Mouse (Mus musculus) midbrain, postnatal 0 days (tissue): ENCODE data around the gene Ttc41. TPM values are rescaled to one million over a fixed set of nuclear protein-coding genes. Genes with fewer than 3 reads are reported as not detected.

Source experiments
- ATAC-seq: fragments of 200-750 bp; cut with Nextera tagmentation; 2 replicates; pipeline ENCODE4 v1.8.0; 2017; ENCODE audit warnings: moderate number of reproducible peaks, mild to moderate bottlenecking, moderate TSS enrichment, moderate library complexity; ENCODE audit not compliant: low FRiP score
- DNase-seq: peaks from one replicate; pipeline ENCODE4 v3.0.0-alpha.2; 2015; ENCODE audit warnings: low spot score
- H3K27ac ChIP-seq: fragments of 300-500 bp; sonication (generic); 2 replicates; pipeline ENCODE4 v1.5.1; 2014; ENCODE audit warnings: low read depth, mild to moderate bottlenecking, low read length, mixed read lengths
- H3K27me3 ChIP-seq: fragments of 300-500 bp; sonication (generic); 2 replicates; pipeline ENCODE4 v1.6.1; 2014; ENCODE audit warnings: low read length, control low read depth, mixed read lengths; ENCODE audit not compliant: insufficient read depth
- H3K36me3 ChIP-seq: fragments of 300-500 bp; sonication (generic); 2 replicates; pipeline ENCODE4 v1.6.1; 2014; ENCODE audit warnings: low read length, control low read depth, mixed read lengths; ENCODE audit not compliant: insufficient read depth
- H3K4me1 ChIP-seq: fragments of 300-500 bp; sonication (generic); 2 replicates; pipeline ENCODE4 v1.6.1; 2014; ENCODE audit warnings: mild to moderate bottlenecking, control low read depth, antibody characterized with exemption, low read length, mixed read lengths; ENCODE audit not compliant: insufficient read depth
- H3K4me2 ChIP-seq: fragments of 300-500 bp; sonication (generic); 2 replicates; pipeline ENCODE4 v1.6.1; 2014; ENCODE audit warnings: low read depth, mild to moderate bottlenecking, low read length, mixed read lengths; ENCODE audit not compliant: poor library complexity, severe bottlenecking
- H3K4me3 ChIP-seq: fragments of 300-500 bp; sonication (generic); 2 replicates; pipeline ENCODE4 v1.5.1; 2014; ENCODE audit warnings: low read depth, mild to moderate bottlenecking, low read length, moderate library complexity
- H3K9ac ChIP-seq: fragments of 300-500 bp; sonication (generic); replicated peaks from 2 replicates; pipeline ENCODE4 v1.6.1; 2014; ENCODE audit warnings: mild to moderate bottlenecking, low read length, moderate library complexity, mixed read lengths; ENCODE audit not compliant: poor library complexity, severe bottlenecking
- H3K9me3 ChIP-seq: fragments of 300-500 bp; sonication (generic); 2 replicates; pipeline ENCODE4 v1.6.1; 2016; ENCODE audit warnings: low read length, control low read depth
- CTCF ChIP-seq: IDR thresholded peaks from 2 replicates; pipeline ENCODE4 v1.5.1; 2016; ENCODE audit warnings: antibody characterized with exemption, mild to moderate bottlenecking
- WGBS: fragments of 180-500 bp; shearing (Covaris S2); extraction: QIAGEN DNeasy Blood & Tissue Kit; methylation state at CpG from one replicate; pipeline ENCODE4 v1.1.7; 2014; 5-methylcytosine and 5-hydroxymethylcytosine counted together
- polyA plus RNA-seq: library from polyadenylated mRNA; unstranded; fragments of >200 nt; fragmentation: Nextera tagmentation; extraction: Ambion mirVana; gene quantifications from 2 replicates; pipeline ENCODE4 v1.2.1, GENCODE M21; 2015
- total RNA-seq: library from RNA; depleted of rRNA; stranded (reverse); fragments of >200 nt; gene quantifications from 2 replicates; pipeline ENCODE4 v1.2.3, GENCODE M21; 2014

The Ttc41 gene
- total and polyA plus RNA-seq, 2 experiments from 2014 or later = 1.6 to 1.8 TPM

DNA sequence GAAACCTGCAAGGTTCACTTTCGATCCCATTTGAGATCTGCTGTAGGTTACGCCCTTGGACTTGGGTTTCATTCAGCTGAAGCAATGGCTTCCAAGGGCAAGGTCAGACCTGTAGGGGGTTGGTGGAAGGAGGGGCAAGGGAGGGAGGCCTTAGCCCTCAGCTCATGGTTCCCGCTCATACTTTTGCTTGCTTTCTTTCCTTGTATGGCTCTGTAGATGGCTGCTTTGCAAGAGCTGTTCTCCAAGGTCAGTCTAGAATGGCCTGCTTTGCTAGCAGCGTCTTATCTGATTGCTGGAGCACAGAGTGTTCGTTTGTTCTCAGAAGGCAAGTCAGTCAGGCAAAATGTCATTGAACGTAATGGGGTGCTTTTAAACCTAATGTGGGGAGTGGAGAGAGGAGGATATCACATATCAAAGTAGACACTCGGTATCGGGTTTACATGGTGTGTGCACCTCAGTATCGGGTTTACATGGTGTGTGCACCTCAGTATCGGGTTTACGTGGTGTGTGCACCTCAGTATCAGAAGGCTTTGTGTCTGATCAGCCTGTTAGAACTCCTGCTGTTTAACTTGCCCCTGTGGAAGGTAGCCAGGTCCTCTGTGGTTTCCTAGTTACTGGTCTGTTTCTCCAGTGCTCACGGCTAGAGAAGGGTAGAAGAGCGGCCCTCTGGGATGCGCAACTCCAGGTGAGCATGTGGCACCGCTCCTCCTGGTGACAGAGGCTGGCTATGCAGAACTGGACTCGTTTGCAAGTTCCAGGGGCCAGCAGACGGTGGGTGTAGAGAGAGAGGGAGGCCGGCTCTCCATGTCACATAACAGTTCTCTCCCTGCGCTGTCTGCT lies 108.9 kb downstream of the Ttc41 start:
- H3K9me3 ChIP-seq = no peaks in the 10 kb centered on the region
- H3K36me3 ChIP-seq = peaks cover 7% of the 10 kb centered on the region; the same call in 1 of the 2 replicates
- WGBS = 82% methylated on average over 19 of the region's 19 CpGs
- no peak overlapping the region for H3K27ac ChIP-seq
- DNase-seq = no peak
- no peak overlapping the region for H3K4me2 ChIP-seq
- H3K4me3 ChIP-seq = no peak overlapping the region
- H3K9ac ChIP-seq = no peak overlapping the region
- no peaks in the 10 kb centered on the region for H3K27me3 ChIP-seq
- no peak for TF ChIP-seq CTCF
- ATAC-seq = no peak
- H3K4me1 ChIP-seq = no peaks in the 10 kb centered on the region

GRCm38 (mm10) chr10:86815133-86815532 lies 109.5 kb downstream of the Ttc41 start:
- Histone ChIP-seq H3K4me1 (no peaks in the 10 kb centered on the region), H3K27ac (no peak overlapping the region), H3K9me3 (no peaks in the 10 kb centered on the region), H3K27me3 (no peaks in the 10 kb centered on the region), H3K36me3 (peaks cover 7% of the 10 kb centered on the region; the same call in 1 of the 2 replicates), H3K4me3 (no peak overlapping the region), H3K9ac (no peak overlapping the region), H3K4me2 (no peak overlapping the region)
- TF ChIP-seq CTCF = no peak
- no peak for ATAC-seq
- DNase-seq = no peak
- WGBS = 87% methylated on average over 7 of the region's 7 CpGs

GRCm38 (mm10) chr10:86819649-86820165 lies 114.1 kb downstream of the Ttc41 start:
- H3K27me3 ChIP-seq = no peaks in the 10 kb centered on the region
- no peaks in the 10 kb centered on the region for H3K9me3 ChIP-seq
- H3K9ac ChIP-seq = no peak overlapping the region
- H3K4me3 ChIP-seq = no peak overlapping the region
- no peak overlapping the region for H3K4me2 ChIP-seq
- WGBS = 20% methylated on average over 8 of the region's 8 CpGs
- peaks cover 23% of the 10 kb centered on the region for H3K36me3 ChIP-seq
- no peaks in the 10 kb centered on the region for H3K4me1 ChIP-seq
- peak; percentile 46 for TF ChIP-seq CTCF
- H3K27ac ChIP-seq = peak overlapping the region; percentile 51
- DNase-seq (peak; percentile 91), ATAC-seq (peak; percentile 88)

- Histone ChIP-seq H3K9me3 (no peaks in the 10 kb centered on the region), H3K36me3 (peaks cover 33% of the 10 kb centered on the region), H3K27me3 (no peaks in the 10 kb centered on the region), H3K4me3 (no peak overlapping the region), H3K27ac (no peak overlapping the region), H3K9ac (no peak overlapping the region), H3K4me1 (no peaks in the 10 kb centered on the region), H3K4me2 (no peak overlapping the region)
- DNase-seq (no peak), ATAC-seq (no peak)
- no peak for TF ChIP-seq CTCF
- WGBS = 87% methylated on average over 7 of the region's 7 CpGs
Observed at GRCm38 (mm10) chr10:86821014-86821413, 115.4 kb downstream of the Ttc41 start.

DNA sequence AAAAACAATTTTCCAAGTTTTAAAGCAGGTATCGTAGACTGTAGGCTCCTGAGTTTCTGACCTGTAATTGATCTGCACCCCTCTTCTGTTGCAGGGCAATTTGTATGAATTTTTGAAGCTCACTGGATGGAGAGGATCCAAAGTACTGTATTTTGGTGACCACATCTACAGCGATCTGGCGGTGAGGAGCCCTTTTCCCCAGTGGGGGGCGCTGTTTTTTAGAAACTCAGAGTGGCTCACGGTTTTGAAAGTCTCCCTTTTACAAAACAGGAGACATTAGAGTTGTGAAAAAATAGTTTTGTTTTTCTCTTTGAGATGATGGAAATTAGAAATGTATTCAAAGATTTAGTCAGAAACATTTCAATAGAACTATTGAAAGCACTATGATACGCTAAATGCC lies 118.5 kb downstream of the Ttc41 start:
- 90% methylated on average over 6 of the region's 6 CpGs for WGBS
- Histone ChIP-seq H3K27ac (no peak overlapping the region), H3K27me3 (no peaks in the 10 kb centered on the region), H3K4me2 (no peak overlapping the region), H3K36me3 (peaks cover 45% of the 10 kb centered on the region), H3K9ac (no peak overlapping the region), H3K9me3 (no peaks in the 10 kb centered on the region), H3K4me1 (no peaks in the 10 kb centered on the region), H3K4me3 (no peak overlapping the region)
- DNase-seq = no peak
- TF ChIP-seq CTCF = peak; percentile 10; the same call in 1 of the 2 replicates
- ATAC-seq = no peak

DNA sequence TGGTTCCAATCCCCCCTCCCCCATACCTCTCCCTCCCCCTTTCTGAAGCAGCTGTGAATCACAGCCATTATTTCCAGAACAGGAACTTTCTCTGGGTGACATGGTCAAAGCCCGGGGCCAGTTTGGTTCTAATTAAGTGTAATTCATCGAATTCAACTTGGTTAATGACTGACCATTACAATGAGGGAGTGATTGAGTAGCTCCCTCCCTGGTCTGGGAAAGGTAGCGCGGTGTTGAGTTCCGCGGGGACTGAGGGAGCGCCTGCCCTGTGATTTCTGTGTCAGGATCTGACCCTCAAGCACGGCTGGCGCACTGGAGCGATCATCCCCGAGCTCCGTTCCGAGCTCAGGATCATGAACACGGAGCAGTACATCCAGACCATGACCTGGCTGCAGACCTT lies 119.3 kb downstream of the Ttc41 start:
- ATAC-seq (no peak), DNase-seq (no peak)
- Histone ChIP-seq H3K9me3 (no peaks in the 10 kb centered on the region), H3K4me3 (no peak overlapping the region), H3K27me3 (no peaks in the 10 kb centered on the region), H3K4me2 (no peak overlapping the region), H3K27ac (no peak overlapping the region), H3K4me1 (no peaks in the 10 kb centered on the region), H3K9ac (no peak overlapping the region), H3K36me3 (peaks cover 46% of the 10 kb centered on the region)
- TF ChIP-seq CTCF = no peak
- WGBS = 91% methylated on average over 14 of the region's 14 CpGs
